Mouse (Mus musculus): ENCODE measurements around the gene Phf19.

DNA sequence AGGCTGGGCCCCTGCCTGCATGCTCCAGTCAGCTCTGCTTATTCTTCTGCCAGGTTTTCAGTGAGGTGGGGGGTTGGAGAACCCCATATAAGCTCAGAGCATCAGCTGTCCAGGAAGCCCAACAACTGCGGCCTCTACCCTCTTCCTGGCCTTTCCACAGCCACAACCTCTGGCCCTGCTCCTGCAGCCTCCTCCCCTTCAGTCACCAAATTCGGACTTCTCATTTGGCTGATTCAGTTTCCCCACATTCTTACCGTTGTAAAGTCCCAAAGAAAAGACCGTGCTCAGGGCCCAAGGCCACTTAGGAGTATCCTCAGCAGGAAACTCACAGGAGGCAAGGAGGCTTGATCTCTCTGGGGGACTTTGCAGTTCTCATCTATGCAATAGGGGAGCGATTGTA, 43.1 kb upstream of the Phf19 start:
- no peak for TF ChIP-seq MYOG (IDR thresholded peaks at IDR 0.05; ENCODE audit: control insufficient read depth, extremely low read depth, insufficient read length)
- no peak for TF ChIP-seq CTCF (IDR thresholded peaks at IDR 0.05; ENCODE audit: control insufficient read depth, insufficient read depth, insufficient read length)
- TF ChIP-seq MYOD1 (IDR thresholded peaks at IDR 0.05; ENCODE audit: control insufficient read depth, insufficient read length, low read depth): no peak
- TF ChIP-seq CEBPB (IDR thresholded peaks at IDR 0.05; ENCODE audit: low read depth): no peak
- no peak for TF ChIP-seq MAX (IDR thresholded peaks at IDR 0.05)

Data from C2C12 (cell line).